Mouse (Mus musculus): ENCODE measurements around the gene Upp1.

Gene Upp1

DNA sequence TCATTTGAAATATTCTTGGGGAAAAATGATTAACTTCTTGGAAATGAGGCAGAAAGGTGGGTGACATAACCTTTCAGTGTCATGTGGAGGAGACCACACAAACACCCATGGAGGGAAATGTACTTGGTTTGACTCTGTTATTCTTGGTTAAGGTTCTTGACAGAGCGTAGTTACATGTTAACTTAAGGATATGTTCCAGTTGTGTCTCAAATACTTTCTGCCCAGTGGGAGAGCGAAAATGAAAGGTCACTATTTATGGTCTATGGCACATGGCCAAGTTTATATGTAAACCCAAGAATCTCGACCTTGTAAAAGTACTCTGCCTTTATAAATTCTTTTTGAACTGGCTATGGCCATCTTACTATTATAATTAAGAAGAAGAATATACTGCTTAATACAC, 42.0 kb downstream of the Upp1 start:
- no peak for DNase-seq (ENCODE audit: low spot score)

DNA sequence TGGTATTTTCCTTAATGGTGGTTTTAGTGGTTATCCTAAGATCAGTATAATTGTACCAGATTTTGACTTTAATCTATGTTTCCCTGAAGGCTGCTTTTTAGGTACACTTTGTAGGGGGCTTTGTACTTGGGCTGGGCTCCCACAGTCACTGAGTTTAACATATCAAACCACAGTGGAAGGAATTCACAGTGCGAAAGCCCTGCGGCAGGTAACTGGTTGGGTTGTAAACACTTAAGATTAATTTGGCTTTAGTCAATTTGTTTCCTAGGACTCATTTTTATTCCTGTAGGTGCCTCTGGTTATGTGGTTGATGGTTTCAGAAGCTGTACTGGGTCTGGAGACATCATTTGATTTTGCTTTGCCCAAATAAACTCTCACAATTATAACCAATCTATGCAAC, 49.4 kb downstream of the Upp1 start:
- no peak for DNase-seq (ENCODE audit: low spot score)

DNA sequence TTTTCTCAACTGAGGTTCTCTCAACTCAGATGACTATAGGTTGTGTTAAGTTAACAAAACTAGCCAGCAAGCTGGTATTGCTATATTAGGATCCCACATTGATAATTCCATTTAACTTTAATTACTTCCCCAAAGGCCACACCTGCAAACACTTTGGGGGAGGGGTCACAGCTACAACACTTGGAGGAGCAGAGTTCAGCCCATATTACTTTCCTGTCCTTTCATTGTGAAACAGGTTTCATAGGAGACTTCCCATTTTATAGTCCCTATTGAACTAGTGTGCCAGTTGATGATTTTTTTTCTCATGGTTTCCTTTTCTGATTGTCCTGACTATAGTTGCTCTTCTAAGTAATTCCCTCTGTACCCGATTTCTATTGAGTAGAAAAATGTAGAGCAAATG, 63.6 kb downstream of the Upp1 start:
- DNase-seq (ENCODE audit: low spot score): no peak
